Mouse (Mus musculus) cerebellum, postnatal 14 days (tissue): Measurements from ENCODE around the gene Daam1.
A peak's percentile ranks its signal among the peaks of the same experiment; 100 is the strongest.

Experiments used
- DNase-seq, 2 experiments: peaks; one replicate each; pipeline ENCODE4 v3.0.0; 2021; ENCODE audit warnings: mixed read lengths in 2 of 2

The Daam1 gene

GRCm38 (mm10) chr12:71899566-71899965, 68.7 kb downstream of the Daam1 start:
- no peak for DNase-seq

GRCm38 (mm10) chr12:71901211-71901610, 70.3 kb downstream of the Daam1 start:
- no peak for DNase-seq

GRCm38 (mm10) chr12:71901859-71902258, 71.0 kb downstream of the Daam1 start:
- DNase-seq, result no peak

GRCm38 (mm10) chr12:71902317-71902716, 71.4 kb downstream of the Daam1 start:
- DNase-seq, result no peak

GRCm38 (mm10) chr12:71903218-71903617, 72.3 kb downstream of the Daam1 start:
- DNase-seq, result no peak

GRCm38 (mm10) chr12:71904310-71904709, 73.4 kb downstream of the Daam1 start:
- no peak for DNase-seq

- DNase-seq, result peak; percentile 49 to 59
Observed at GRCm38 (mm10) chr12:71904926-71905325, 74.0 kb downstream of the Daam1 start.

GRCm38 (mm10) chr12:71905640-71906320, 74.9 kb downstream of the Daam1 start:
- no peak for DNase-seq

- DNase-seq, result peak; percentile 29 to 57
Observed at GRCm38 (mm10) chr12:71906582-71907267, 75.8 kb downstream of the Daam1 start.

- DNase-seq, result no peak
Observed at GRCm38 (mm10) chr12:71908984-71909383, 78.1 kb downstream of the Daam1 start.

- DNase-seq, result peak; percentile 35 to 48
Observed at GRCm38 (mm10) chr12:71910246-71910645, 79.4 kb downstream of the Daam1 start.

- no peak for DNase-seq
Observed at GRCm38 (mm10) chr12:71912262-71912661, 81.4 kb downstream of the Daam1 start.

- no peak for DNase-seq
Observed at GRCm38 (mm10) chr12:71919156-71919555, 88.3 kb downstream of the Daam1 start.

GRCm38 (mm10) chr12:71919962-71920361, 89.1 kb downstream of the Daam1 start:
- DNase-seq, result no peak

GRCm38 (mm10) chr12:71922827-71923381, 92.0 kb downstream of the Daam1 start:
- no peak for DNase-seq

GRCm38 (mm10) chr12:71924978-71925529, 94.2 kb downstream of the Daam1 start:
- DNase-seq, result no peak

GRCm38 (mm10) chr12:71925990-71926700, 95.3 kb downstream of the Daam1 start:
- DNase-seq, result no peak

- no peak for DNase-seq
Observed at GRCm38 (mm10) chr12:71928092-71928491, 97.2 kb downstream of the Daam1 start.

- no peak for DNase-seq
Observed at GRCm38 (mm10) chr12:71929876-71930275, 99.0 kb downstream of the Daam1 start.

- DNase-seq, result no peak
Observed at GRCm38 (mm10) chr12:71932433-71933386, 101.8 kb downstream of the Daam1 start.

GRCm38 (mm10) chr12:71933989-71934645, 103.2 kb downstream of the Daam1 start:
- DNase-seq, result peak in 1 of 2 experiments; percentile 35
